Mouse (Mus musculus): ENCODE measurements around the gene Riok2. TPM values are rescaled to one million over a fixed set of nuclear protein-coding genes. Genes with fewer than 3 reads are reported as not detected.

Gene Riok2
- total RNA-seq, 2 experiments from 2014 or later: 8.3 to 10.8 TPM

Other genes starting within 250 kb of the Riok2 start
- gene Lix1, start 28.4 kb downstream of the Riok2 start, total RNA-seq (2015; ENCODE audit: low replicate concordance): 0.42 TPM in 1 of 2 replicates, not detected in the other
- gene Lix1, start 28.4 kb downstream of the Riok2 start, total RNA-seq (2017; ENCODE audit: low replicate concordance): not detected in 2 replicates

All from erythroblast, adult 5-6 weeks (primary cell).